Mouse (Mus musculus): ENCODE measurements around the gene Tesk2. TPM values are rescaled to one million over a fixed set of nuclear protein-coding genes. Genes with fewer than 3 reads are reported as not detected.

The Tesk2 gene
- total RNA-seq, 1 experiment: 15.3 TPM

GRCm38 (mm10) chr4:116768510-116768909 is 47.8 kb downstream of the Tesk2 start:
- no peak overlapping the region for H3K27ac ChIP-seq (ENCODE audit: insufficient read depth, low read depth, low read length, poor library complexity, severe bottlenecking)
- peaks cover 6 to 7% of the 10 kb centered on the region in 2 experiments; a peak in 2 of 4 replicates for H3K4me1 ChIP-seq (ENCODE audit: control insufficient read depth in 2 of 2, insufficient read depth in 2 of 2, low read length in 2 of 2, poor library complexity in 1 of 2)
- TF ChIP-seq ZNF384 (IDR thresholded peaks at IDR 0.05; ENCODE audit: low read depth, low read length): no peak
- no peak for TF ChIP-seq HCFC1 (IDR thresholded peaks at IDR 0.05; ENCODE audit: borderline replicate concordance, insufficient read depth, low read length)
- no peak for TF ChIP-seq CHD2 (IDR thresholded peaks at IDR 0.05; ENCODE audit: low read depth, low read length)
- no peak for TF ChIP-seq MAFK (IDR thresholded peaks at IDR 0.05; ENCODE audit: insufficient read depth, low read depth, low read length)
- H3K9ac ChIP-seq (ENCODE audit: insufficient read depth, low read depth, low read length, poor library complexity, severe bottlenecking): no peak overlapping the region
- no peak overlapping the region for H3K4me3 ChIP-seq (ENCODE audit: insufficient read depth in 1 of 2, low read depth in 1 of 2, low read length in 2 of 2, poor library complexity in 1 of 2, severe bottlenecking in 1 of 2)
- H3K36me3 ChIP-seq (ENCODE audit: control insufficient read depth, insufficient read depth, low read length, poor library complexity, severe bottlenecking): peaks cover 4% of the 10 kb centered on the region
- no peak for DNase-seq (ENCODE audit: low read depth, low spot score)
- H3K9me3 ChIP-seq (ENCODE audit: control insufficient read depth, insufficient read depth, low read depth, low read length): no peaks in the 10 kb centered on the region
- in situ Hi-C loops (cut with MboI; ENCODE audit: low sequenced_read_pairs in 2 of 2, unreplicated experiment in 2 of 2): no loop called here

- peaks cover 4 to 6% of the 10 kb centered on the region in 2 experiments; a peak in 2 of 4 replicates for H3K4me1 ChIP-seq (ENCODE audit: control insufficient read depth in 2 of 2, insufficient read depth in 2 of 2, low read length in 2 of 2, poor library complexity in 1 of 2)
- no peak overlapping the region for H3K9ac ChIP-seq (ENCODE audit: insufficient read depth, low read depth, low read length, poor library complexity, severe bottlenecking)
- in situ Hi-C loops (cut with MboI; ENCODE audit: low sequenced_read_pairs in 2 of 2, unreplicated experiment in 2 of 2): no loop called here
- no peak overlapping the region for H3K4me3 ChIP-seq (ENCODE audit: insufficient read depth in 1 of 2, low read depth in 1 of 2, low read length in 2 of 2, poor library complexity in 1 of 2, severe bottlenecking in 1 of 2)
- DNase-seq (ENCODE audit: low read depth, low spot score): no peak
- TF ChIP-seq ZNF384 (IDR thresholded peaks at IDR 0.05; ENCODE audit: low read depth, low read length): no peak
- TF ChIP-seq HCFC1 (IDR thresholded peaks at IDR 0.05; ENCODE audit: borderline replicate concordance, insufficient read depth, low read length): no peak
- no peak for TF ChIP-seq MAFK (IDR thresholded peaks at IDR 0.05; ENCODE audit: insufficient read depth, low read depth, low read length)
- TF ChIP-seq ZC3H11A (IDR thresholded peaks at IDR 0.05; ENCODE audit: borderline replicate concordance, low read depth, low read length): no peak
- TF ChIP-seq CHD2 (IDR thresholded peaks at IDR 0.05; ENCODE audit: low read depth, low read length): no peak
- no peaks in the 10 kb centered on the region for H3K9me3 ChIP-seq (ENCODE audit: control insufficient read depth, insufficient read depth, low read depth, low read length)
- peaks cover 1% of the 10 kb centered on the region for H3K36me3 ChIP-seq (ENCODE audit: control insufficient read depth, insufficient read depth, low read length, poor library complexity, severe bottlenecking)
- H3K27ac ChIP-seq (ENCODE audit: insufficient read depth, low read depth, low read length, poor library complexity, severe bottlenecking): no peak overlapping the region
Observed at GRCm38 (mm10) chr4:116769060-116769459, 48.3 kb downstream of the Tesk2 start.

- DNase-seq (ENCODE audit: low read depth, low spot score): no peak
- Histone ChIP-seq H3K4me1 (ENCODE audit: control insufficient read depth in 2 of 2, insufficient read depth in 2 of 2, low read length in 2 of 2, poor library complexity in 1 of 2) (peaks cover 6 to 8% of the 10 kb centered on the region in 2 experiments), H3K4me3 (ENCODE audit: insufficient read depth in 1 of 2, low read depth in 1 of 2, low read length in 2 of 2, poor library complexity in 1 of 2, severe bottlenecking in 1 of 2) (no peak overlapping the region), H3K27ac (ENCODE audit: insufficient read depth, low read depth, low read length, poor library complexity, severe bottlenecking) (no peak overlapping the region), H3K36me3 (ENCODE audit: control insufficient read depth, insufficient read depth, low read length, poor library complexity, severe bottlenecking) (no peaks in the 10 kb centered on the region; the same call in 1 of the 2 replicates), H3K9me3 (ENCODE audit: control insufficient read depth, insufficient read depth, low read depth, low read length) (no peaks in the 10 kb centered on the region), H3K9ac (ENCODE audit: insufficient read depth, low read depth, low read length, poor library complexity, severe bottlenecking) (no peak overlapping the region)
- TF ChIP-seq CHD2 (IDR thresholded peaks at IDR 0.05; ENCODE audit: low read depth, low read length) (no peak), HCFC1 (IDR thresholded peaks at IDR 0.05; ENCODE audit: borderline replicate concordance, insufficient read depth, low read length) (no peak), ZNF384 (IDR thresholded peaks at IDR 0.05; ENCODE audit: low read depth, low read length) (no peak), ZC3H11A (IDR thresholded peaks at IDR 0.05; ENCODE audit: borderline replicate concordance, low read depth, low read length) (no peak), MAFK (IDR thresholded peaks at IDR 0.05; ENCODE audit: insufficient read depth, low read depth, low read length) (no peak)
- in situ Hi-C loops (cut with MboI; ENCODE audit: low sequenced_read_pairs in 2 of 2, unreplicated experiment in 2 of 2): no loop called here
Observed at GRCm38 (mm10) chr4:116776391-116776790, 55.6 kb downstream of the Tesk2 start.

GRCm38 (mm10) chr4:116777079-116777478 is 56.3 kb downstream of the Tesk2 start:
- Histone ChIP-seq H3K27ac (ENCODE audit: insufficient read depth, low read depth, low read length, poor library complexity, severe bottlenecking) (no peak overlapping the region), H3K4me3 (ENCODE audit: insufficient read depth in 1 of 2, low read depth in 1 of 2, low read length in 2 of 2, poor library complexity in 1 of 2, severe bottlenecking in 1 of 2) (no peak overlapping the region), H3K9me3 (ENCODE audit: control insufficient read depth, insufficient read depth, low read depth, low read length) (no peaks in the 10 kb centered on the region), H3K9ac (ENCODE audit: insufficient read depth, low read depth, low read length, poor library complexity, severe bottlenecking) (no peak overlapping the region), H3K4me1 (ENCODE audit: control insufficient read depth in 2 of 2, insufficient read depth in 2 of 2, low read length in 2 of 2, poor library complexity in 1 of 2) (peaks cover 9 to 13% of the 10 kb centered on the region in 2 experiments), H3K36me3 (ENCODE audit: control insufficient read depth, insufficient read depth, low read length, poor library complexity, severe bottlenecking) (no peaks in the 10 kb centered on the region)
- no peak for DNase-seq (ENCODE audit: low read depth, low spot score)
- in situ Hi-C loops (cut with MboI; ENCODE audit: low sequenced_read_pairs in 2 of 2, unreplicated experiment in 2 of 2): no loop called here
- TF ChIP-seq MAFK (IDR thresholded peaks at IDR 0.05; ENCODE audit: insufficient read depth, low read depth, low read length) (no peak), ZC3H11A (IDR thresholded peaks at IDR 0.05; ENCODE audit: borderline replicate concordance, low read depth, low read length) (no peak), HCFC1 (IDR thresholded peaks at IDR 0.05; ENCODE audit: borderline replicate concordance, insufficient read depth, low read length) (no peak), CHD2 (IDR thresholded peaks at IDR 0.05; ENCODE audit: low read depth, low read length) (no peak), ZNF384 (IDR thresholded peaks at IDR 0.05; ENCODE audit: low read depth, low read length) (no peak)

GRCm38 (mm10) chr4:116780541-116780940 is 59.8 kb downstream of the Tesk2 start:
- DNase-seq (ENCODE audit: low read depth, low spot score): peak; percentile 63
- Histone ChIP-seq H3K27ac (ENCODE audit: insufficient read depth, low read depth, low read length, poor library complexity, severe bottlenecking) (peak overlapping the region; percentile 38; the same call in 1 of the 2 replicates), H3K36me3 (ENCODE audit: control insufficient read depth, insufficient read depth, low read length, poor library complexity, severe bottlenecking) (no peaks in the 10 kb centered on the region), H3K9ac (ENCODE audit: insufficient read depth, low read depth, low read length, poor library complexity, severe bottlenecking) (no peak overlapping the region), H3K4me1 (ENCODE audit: control insufficient read depth in 2 of 2, insufficient read depth in 2 of 2, low read length in 2 of 2, poor library complexity in 1 of 2) (peaks cover 17% of the 10 kb centered on the region in 2 experiments), H3K4me3 (ENCODE audit: insufficient read depth in 1 of 2, low read depth in 1 of 2, low read length in 2 of 2, poor library complexity in 1 of 2, severe bottlenecking in 1 of 2) (no peak overlapping the region), H3K9me3 (ENCODE audit: control insufficient read depth, insufficient read depth, low read depth, low read length) (no peaks in the 10 kb centered on the region)
- in situ Hi-C loops (cut with MboI; ENCODE audit: low sequenced_read_pairs in 2 of 2, unreplicated experiment in 2 of 2): loop anchor here in 1 of 2 experiments (10.0 kb wide), 1 partner anchor 66 kb away; no protein-coding TSS in a partner anchor
- no peak for TF ChIP-seq ZNF384 (IDR thresholded peaks at IDR 0.05; ENCODE audit: low read depth, low read length)
- TF ChIP-seq CHD2 (IDR thresholded peaks at IDR 0.05; ENCODE audit: low read depth, low read length): no peak
- TF ChIP-seq HCFC1 (IDR thresholded peaks at IDR 0.05; ENCODE audit: borderline replicate concordance, insufficient read depth, low read length): no peak
- no peak for TF ChIP-seq MAFK (IDR thresholded peaks at IDR 0.05; ENCODE audit: insufficient read depth, low read depth, low read length)
- TF ChIP-seq ZC3H11A (IDR thresholded peaks at IDR 0.05; ENCODE audit: borderline replicate concordance, low read depth, low read length): no peak
